Mouse (Mus musculus) thymus, adult 2 months (tissue): ENCODE measurements around the gene Lypd8.

Experiments
- CTCF ChIP-seq: fragments of 200-500 bp; IDR thresholded peaks from 2 replicates; pipeline ENCODE4 v1.5.1; 2012; ENCODE audit warnings: mild to moderate bottlenecking, control low read depth, low read length, moderate library complexity, borderline replicate concordance; ENCODE audit not compliant: control insufficient read depth, poor library complexity, insufficient read depth; ENCODE audit errors: extremely low read depth
- POLR2A ChIP-seq: fragments of 200-500 bp; IDR thresholded peaks from 2 replicates; pipeline ENCODE4 v1.6.1; 2012; ENCODE audit warnings: mild to moderate bottlenecking, low read length, control low read depth, moderate library complexity; ENCODE audit not compliant: control insufficient read depth, poor library complexity, insufficient read depth; ENCODE audit errors: extremely low read depth

GRCm38 (mm10) chr11:58364454-58364853 lies 14.4 kb upstream of the Lypd8 start:
- TF ChIP-seq CTCF (no peak), POLR2A (no peak)
